Comparison of ENCODE assay signal across 17 mouse cellular contexts in genomic region chr4:106133746-106134730, GRCm38 (mm10).
A peak's percentile ranks its signal among the peaks of the same experiment; 100 is the strongest.
DNase-seq lines count a peak whose midpoint lies in the region; ATAC-seq and TF ChIP-seq lines count a peak whose summit lies in the region.
"Had no signal": no experiment of that assay in that cellular context is flagged by ENCODE, and none has a peak within 500 bp of the region (broad histone marks: within the 10 kb centered on the region; RNA-seq: fewer than 3 reads in every experiment).

No protein-coding gene starts in this region.

- WGBS in kidney, embryonic 16.5 days: 49% methylated on average over 10 of the region's 10 CpGs
- 45% methylated on average over 10 of the region's 10 CpGs for WGBS in embryonic facial prominence, embryonic 13.5 days
- 41% methylated on average over 10 of the region's 10 CpGs for WGBS in limb, embryonic 14.5 days
- WGBS in hindbrain, embryonic 12.5 days: 46% methylated on average over 10 of the region's 10 CpGs

- H3K9me3 ChIP-seq in kidney, embryonic 16.5 days (ENCODE audit: low read length): no peaks in the 10 kb centered on the region
- H3K9me3 ChIP-seq in embryonic facial prominence, embryonic 13.5 days: no peaks in the 10 kb centered on the region
- no peaks in the 10 kb centered on the region for H3K9me3 ChIP-seq in limb, embryonic 14.5 days (ENCODE audit: control insufficient read depth, low read length)
- H3K9me3 ChIP-seq in hindbrain, embryonic 12.5 days (replicated peaks): no peaks in the 10 kb centered on the region

- DNase-seq in kidney, adult 9 months: peak; percentile 77
- peak; percentile 30 for DNase-seq in embryo, embryonic 11.5 days (ENCODE audit: low read depth, low spot score)
- no peak for DNase-seq in limb, embryonic 14.5 days (ENCODE audit: low spot score)
- DNase-seq in gastrocnemius, postnatal 10 days: no peak
- DNase-seq: adrenal gland, postnatal 10 days; cerebellum, adult 9-10 months; heart, postnatal 14 days; retina, postnatal 1 day had no signal

- peaks cover 4% of the 10 kb centered on the region; the same call in 1 of the 2 replicates for H3K4me1 ChIP-seq in kidney, embryonic 16.5 days (ENCODE audit: insufficient read depth, low read length)
- H3K4me1 ChIP-seq in embryonic facial prominence, embryonic 13.5 days: peaks cover 28% of the 10 kb centered on the region
- peaks cover 21% of the 10 kb centered on the region for H3K4me1 ChIP-seq in limb, embryonic 14.5 days (ENCODE audit: control insufficient read depth, insufficient read depth, low read length)
- no peaks in the 10 kb centered on the region; the same call in 1 of the 2 replicates for H3K4me1 ChIP-seq in hindbrain, embryonic 12.5 days

- H3K27me3 ChIP-seq in kidney, embryonic 16.5 days (ENCODE audit: insufficient read depth, low read length): no peaks in the 10 kb centered on the region
- no peaks in the 10 kb centered on the region for H3K27me3 ChIP-seq in embryonic facial prominence, embryonic 13.5 days
- no peaks in the 10 kb centered on the region for H3K27me3 ChIP-seq in limb, embryonic 14.5 days (ENCODE audit: control insufficient read depth, insufficient read depth, low read length)
- H3K27me3 ChIP-seq in hindbrain, embryonic 12.5 days: 0 out of 2 replicates have a peak, but pooled peaks cover 2% of the 10 kb centered on the region

- ATAC-seq in kidney, embryonic 16.5 days (ENCODE audit: low FRiP score, low TSS enrichment): no peak
- no peak for ATAC-seq in embryonic facial prominence, embryonic 13.5 days (ENCODE audit: insufficient number of reproducible peaks, insufficient read depth, low FRiP score, low TSS enrichment, low read depth)
- 0 out of 2 replicates have a peak, but pooled peaks have one; percentile 53 for ATAC-seq in limb, embryonic 14.5 days (ENCODE audit: low FRiP score, low read depth)
- ATAC-seq in hindbrain, embryonic 12.5 days (ENCODE audit: low FRiP score): no peak
- ATAC-seq: forebrain, embryonic 14.5 days; hindbrain, postnatal 0 days; lung, postnatal 0 days had no signal

- no peak for TF ChIP-seq POLR2A in limb, embryonic 14.5 days (IDR thresholded peaks at IDR 0.05; ENCODE audit: borderline replicate concordance, extremely low read depth, insufficient read depth, insufficient read length)

- no peaks in the 10 kb centered on the region for H3K36me3 ChIP-seq in kidney, embryonic 16.5 days (ENCODE audit: insufficient read depth, low read length)
- H3K36me3 ChIP-seq in embryonic facial prominence, embryonic 13.5 days: no peaks in the 10 kb centered on the region
- H3K36me3 ChIP-seq in limb, embryonic 14.5 days (ENCODE audit: control insufficient read depth, insufficient read depth, low read length): no peaks in the 10 kb centered on the region
- no peaks in the 10 kb centered on the region for H3K36me3 ChIP-seq in hindbrain, embryonic 12.5 days

- no peak overlapping the region for H3K9ac ChIP-seq in kidney, embryonic 16.5 days (replicated peaks; ENCODE audit: low read length)
- H3K9ac ChIP-seq in embryonic facial prominence, embryonic 13.5 days: no peak overlapping the region
- no peak overlapping the region for H3K9ac ChIP-seq in limb, embryonic 14.5 days (ENCODE audit: low read depth, low read length, severe bottlenecking)
- no peak overlapping the region for H3K9ac ChIP-seq in hindbrain, embryonic 12.5 days
- H3K9ac ChIP-seq: liver, embryonic 14.5 days had no signal

- no peak overlapping the region for H3K4me3 ChIP-seq in kidney, embryonic 16.5 days (ENCODE audit: low read length)
- no peak overlapping the region for H3K4me3 ChIP-seq in embryonic facial prominence, embryonic 13.5 days
- no peak overlapping the region for H3K4me3 ChIP-seq in limb, embryonic 14.5 days (replicated peaks; ENCODE audit: low read length)
- no peak overlapping the region for H3K4me3 ChIP-seq in hindbrain, embryonic 12.5 days
- H3K4me3 ChIP-seq: layer of hippocampus, adult 2 months; left cerebral cortex, adult 2 months had no signal

- H3K4me2 ChIP-seq in kidney, embryonic 16.5 days (replicated peaks; ENCODE audit: low read depth, low read length): no peak overlapping the region
- no peak overlapping the region for H3K4me2 ChIP-seq in embryonic facial prominence, embryonic 13.5 days
- H3K4me2 ChIP-seq in limb, embryonic 14.5 days (replicated peaks; ENCODE audit: low read depth, low read length, severe bottlenecking): no peak overlapping the region
- no peak overlapping the region for H3K4me2 ChIP-seq in hindbrain, embryonic 12.5 days (replicated peaks)

- H3K27ac ChIP-seq in kidney, embryonic 16.5 days (ENCODE audit: low read length): no peak overlapping the region
- peak overlapping the region; percentile 66 for H3K27ac ChIP-seq in embryonic facial prominence, embryonic 13.5 days
- H3K27ac ChIP-seq in limb, embryonic 14.5 days (replicated peaks; ENCODE audit: low read depth, low read length): no peak overlapping the region
- H3K27ac ChIP-seq in hindbrain, embryonic 12.5 days: no peak overlapping the region
- H3K27ac ChIP-seq: hindbrain, postnatal 0 days; layer of hippocampus, adult 2 months; left cerebral cortex, adult 2 months; liver, embryonic 14.5 days had no signal

Comparison
In these comparisons a context has a peak if more than half of its experiments do, and no peak if none do; other contexts are left out.
1. DNase-seq: peak in kidney, adult 9 months (single experiment) and embryo, embryonic 11.5 days (single experiment); none in limb, embryonic 14.5 days (single experiment) and gastrocnemius, postnatal 10 days (single experiment).